Mouse (Mus musculus) adrenal gland, adult 18-20 months (tissue): Measurements from ENCODE around the gene Gm6793. TPM values are rescaled to one million over a fixed set of nuclear protein-coding genes. Genes with fewer than 3 reads are reported as not detected.

Source experiments
- DNase-seq, 2 experiments: peaks; one replicate each; pipeline ENCODE4 v3.0.0; 2021 to 2022; ENCODE audit warnings: low spot score in 2 of 2
- long read RNA-seq, 2 experiments: library from polyadenylated mRNA; stranded (forward); transcript quantifications; one replicate each; pipeline ENCODE4 v2.0.0; 2021
- total RNA-seq, 2 experiments: library from RNA; stranded (reverse); gene quantifications; 1 replicate in 1 of 2; 2 replicates in 1 of 2; pipeline ENCODE4 v1.2.3; 2021

The Gm6793 gene
- under 1 TPM in 1 of 2 experiments, not detected in 1; 0.46 TPM for total RNA-seq
- long read RNA-seq, experiment 1 = 0 reads
- long read RNA-seq, experiment 2 = 0 reads

DNA sequence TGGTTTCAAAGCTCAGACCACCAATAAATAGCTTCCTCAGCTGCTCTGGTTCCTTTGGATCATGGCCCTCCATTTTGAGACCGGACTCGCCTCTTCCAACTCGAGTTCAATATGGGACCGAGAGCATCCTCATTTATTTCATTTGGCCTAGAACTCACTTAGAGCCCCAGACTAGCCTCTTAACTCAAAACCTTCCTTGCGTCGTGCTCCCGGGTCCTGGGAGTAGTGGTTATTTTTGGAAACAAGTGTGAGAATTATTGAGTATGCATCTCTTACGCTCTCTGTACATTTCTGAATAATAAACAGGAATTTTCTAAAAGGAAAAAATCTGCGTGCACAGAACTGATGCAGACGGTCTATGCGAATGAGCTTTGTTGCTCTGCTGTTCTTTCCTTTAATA, at the start of gene Gm6793:
Gene Gm6793 (minus strand): TSS at position 101 of the 400 bp plus-strand sequence.
- DNase-seq = no peak

DNA sequence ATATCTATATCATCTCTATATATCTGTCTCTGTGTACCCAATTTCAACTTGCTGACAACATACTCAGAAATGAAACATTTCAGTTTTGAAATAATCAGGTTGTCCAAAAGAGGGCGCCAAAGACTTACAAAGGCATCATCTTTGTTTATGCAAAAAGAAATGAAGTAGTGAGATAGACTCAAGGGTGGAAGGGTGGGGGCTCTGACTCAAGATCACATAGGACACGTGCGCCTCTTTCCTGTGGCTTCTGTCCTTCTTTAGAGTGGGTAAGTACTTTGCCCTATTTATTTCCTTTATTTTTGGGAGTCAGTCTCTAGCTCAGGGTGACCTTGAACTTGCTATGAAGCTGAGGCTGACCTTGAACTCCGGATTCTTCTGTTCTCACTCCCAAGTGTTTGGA, 46.5 kb upstream of the Gm6793 start:
- peak in 1 of 2 experiments; percentile 3 for DNase-seq

DNA sequence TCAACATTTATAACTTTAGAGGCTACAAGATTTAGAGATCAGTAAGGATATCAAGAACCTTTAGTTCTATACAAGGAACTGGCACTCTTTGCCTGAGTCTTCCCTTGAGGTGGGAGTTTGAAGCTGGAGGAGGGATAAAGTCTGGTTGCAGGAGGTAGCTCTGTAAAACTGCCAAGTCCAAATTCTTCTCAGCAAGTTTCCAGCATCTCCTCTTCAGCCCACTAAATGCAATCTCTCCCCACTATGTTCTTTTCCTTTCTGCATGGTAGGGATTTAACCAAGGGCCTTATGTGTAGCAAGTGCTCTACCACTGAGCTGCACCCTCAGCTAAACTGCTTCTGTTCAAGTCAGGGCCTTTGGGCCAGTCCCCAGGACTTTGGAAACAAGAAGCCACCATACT, 39.6 kb upstream of the Gm6793 start:
- no peak for DNase-seq

DNA sequence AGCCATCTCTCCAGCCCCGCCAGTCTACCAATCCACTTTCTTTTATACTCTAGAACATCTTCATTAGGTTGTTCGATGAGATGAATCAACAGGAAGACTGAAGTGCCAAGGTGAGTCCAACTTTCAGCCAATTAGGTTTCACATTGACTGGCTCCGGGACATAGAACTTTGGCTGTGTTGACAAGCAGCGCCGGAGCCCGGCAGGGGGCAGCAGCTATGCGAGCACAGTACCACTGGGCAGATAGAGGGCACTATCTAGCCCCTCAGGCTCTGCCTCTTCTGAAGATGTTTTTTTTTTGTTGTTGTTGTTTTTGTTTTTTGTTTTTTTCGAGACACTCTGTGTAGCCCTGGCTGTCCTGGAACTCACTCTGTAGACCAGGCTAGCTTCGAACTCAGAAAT, 36.7 kb upstream of the Gm6793 start:
- DNase-seq = no peak

DNA sequence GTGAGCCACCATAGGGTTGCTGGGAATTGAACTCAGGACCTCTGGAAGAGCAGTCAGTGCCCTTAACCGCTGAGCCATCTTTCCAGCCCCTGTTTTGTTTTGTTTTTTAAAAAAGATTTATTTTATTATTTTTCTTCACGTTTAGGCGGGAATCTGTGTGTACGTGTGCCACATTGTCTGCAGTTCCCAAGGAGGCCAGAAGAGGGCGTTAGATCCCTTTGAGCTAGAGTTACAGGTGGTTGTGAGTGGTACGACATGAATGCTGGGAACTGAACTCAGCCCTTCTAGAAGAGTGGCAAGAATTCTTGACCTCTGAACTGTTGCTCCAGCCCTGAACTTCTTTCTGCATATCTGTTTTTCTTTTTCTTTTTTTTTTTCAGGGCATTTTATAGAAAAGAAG, 35.1 kb upstream of the Gm6793 start:
- no peak for DNase-seq

DNA sequence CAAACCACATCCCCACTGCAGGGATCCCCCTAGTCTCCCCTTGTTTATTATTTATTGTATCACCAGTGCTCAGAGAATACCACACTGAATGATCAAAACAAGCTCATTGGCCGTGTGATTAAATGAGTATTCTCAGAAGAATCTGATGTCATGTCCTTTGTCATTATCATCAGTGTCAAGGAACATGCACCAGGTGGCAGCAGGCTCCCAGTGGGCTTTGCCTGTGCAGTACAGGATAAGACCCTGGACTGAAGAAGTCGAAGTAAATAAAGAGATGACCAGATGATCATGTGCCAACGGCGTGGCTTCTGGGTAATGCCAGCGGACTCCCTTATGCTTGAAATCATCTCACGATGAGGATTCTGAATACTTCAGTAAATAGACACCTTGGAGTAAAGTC, 33.5 kb upstream of the Gm6793 start:
- DNase-seq = no peak

DNA sequence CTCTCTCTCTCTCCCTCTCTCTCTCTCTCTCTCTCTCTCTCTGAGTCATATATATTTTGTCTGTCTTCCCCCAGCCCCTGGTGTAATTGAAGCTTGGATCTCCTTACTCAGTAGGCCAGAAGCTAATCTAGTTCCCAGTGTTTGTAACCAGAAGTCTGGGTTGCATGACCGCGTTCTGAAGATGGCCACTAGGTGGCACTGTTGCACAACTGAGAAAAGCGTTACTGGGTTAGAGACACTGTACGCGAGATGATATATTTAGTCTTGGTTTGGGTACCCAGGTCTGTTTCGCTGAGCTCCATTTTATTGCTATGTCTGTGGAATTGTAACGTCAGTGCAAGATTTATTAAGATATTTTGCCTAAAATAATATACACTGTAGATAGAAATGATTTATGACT, 31.1 kb upstream of the Gm6793 start:
- peak; percentile 70 to 76 for DNase-seq

DNA sequence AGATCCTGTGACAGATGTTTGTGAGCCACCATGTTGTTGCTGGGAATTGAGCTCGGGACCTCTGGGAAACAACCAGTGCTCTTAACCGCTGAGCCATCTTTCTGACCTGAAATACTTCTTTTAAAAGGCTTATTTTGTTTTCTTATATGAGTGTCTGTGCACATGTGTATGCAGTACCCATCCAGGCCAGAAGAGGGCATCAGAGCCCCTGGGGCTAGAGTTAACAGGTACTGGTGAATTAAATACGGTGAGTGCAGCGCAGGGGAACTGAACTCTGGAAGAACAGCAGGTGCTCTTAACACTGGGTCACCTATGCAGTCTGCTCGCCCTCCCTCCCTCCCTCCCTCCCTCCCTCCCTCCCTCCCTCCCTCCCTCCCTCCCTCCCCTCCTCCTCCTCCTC, 30.3 kb upstream of the Gm6793 start:
- no peak for DNase-seq

DNA sequence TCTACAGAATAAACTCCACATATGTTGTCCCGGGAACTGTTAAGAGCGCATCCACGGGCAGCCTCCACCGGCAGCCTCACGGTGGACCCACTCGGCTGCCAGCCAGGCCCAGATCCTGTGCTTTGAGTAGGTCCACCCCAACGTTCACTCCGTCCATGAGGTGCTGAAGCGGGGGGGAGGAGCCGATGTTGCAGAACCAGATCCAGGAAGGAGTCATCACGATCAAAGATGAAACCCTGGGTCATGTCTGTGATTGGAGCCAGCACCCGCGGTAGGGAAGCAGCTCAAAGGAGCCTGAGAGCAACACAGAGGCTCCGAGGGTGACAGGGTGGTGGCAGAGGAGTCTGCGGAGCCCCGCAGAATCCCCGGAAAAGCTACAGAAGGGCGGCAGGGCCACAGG, 22.7 kb upstream of the Gm6793 start:
- no peak for DNase-seq

DNA sequence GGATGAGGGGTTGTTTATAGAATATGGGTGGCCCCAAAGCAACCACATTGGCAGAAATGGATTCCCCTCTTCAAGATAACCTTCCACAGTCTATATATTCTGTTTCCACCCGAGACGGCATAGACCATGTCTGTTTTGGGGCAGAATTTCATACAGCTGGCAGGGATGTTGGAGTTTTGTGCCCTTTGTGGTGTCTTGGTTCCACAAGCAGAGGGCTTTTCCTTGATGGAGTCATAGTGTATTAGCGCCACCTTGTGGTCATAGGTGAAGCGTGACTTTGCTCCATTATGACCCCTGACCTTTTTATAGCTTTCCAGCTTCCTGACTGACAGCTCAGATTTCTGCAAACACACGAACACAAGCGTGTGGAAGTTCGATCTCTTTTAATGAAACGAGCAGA, 19.8 kb upstream of the Gm6793 start:
- peak in 1 of 2 experiments; percentile 14 for DNase-seq

DNA sequence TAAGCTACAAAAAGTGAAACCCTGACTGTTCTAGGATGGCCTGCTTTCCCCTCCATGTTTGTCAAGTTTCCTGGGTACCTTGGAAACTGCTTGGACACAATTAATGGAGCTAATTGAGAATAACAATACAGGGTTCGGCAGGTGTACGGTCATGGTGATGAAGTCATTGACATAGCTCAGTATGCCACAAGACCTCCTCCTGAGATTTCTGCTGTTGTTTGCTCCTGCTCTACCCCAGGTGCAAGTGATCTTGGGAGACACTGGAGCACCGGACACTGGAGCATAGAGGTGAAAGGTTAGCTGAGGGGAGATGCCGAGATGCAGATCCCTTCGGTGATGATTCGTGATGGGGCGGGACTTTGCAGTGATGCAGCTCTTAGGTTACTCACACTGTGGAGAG, 18.2 kb upstream of the Gm6793 start:
- DNase-seq = no peak

DNA sequence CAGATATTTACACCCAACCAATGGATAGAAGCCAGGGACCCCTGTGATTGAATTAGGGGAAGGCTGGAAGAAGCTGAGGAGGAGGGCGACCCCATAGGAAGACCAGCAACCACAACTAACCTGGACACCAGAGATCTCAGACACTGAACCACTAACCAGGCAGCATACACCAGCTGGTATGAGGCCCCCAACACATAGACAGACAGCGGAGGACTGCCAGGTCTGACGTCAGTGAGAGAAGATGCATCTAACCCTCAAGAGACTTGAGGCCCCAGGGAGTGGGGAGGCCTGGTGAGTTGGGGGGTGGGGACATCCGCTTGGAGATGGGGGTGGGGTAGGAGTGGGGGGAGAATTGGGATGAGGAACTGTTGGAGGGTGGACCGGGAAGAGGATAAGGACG, 15.8 kb upstream of the Gm6793 start:
- no peak for DNase-seq

DNA sequence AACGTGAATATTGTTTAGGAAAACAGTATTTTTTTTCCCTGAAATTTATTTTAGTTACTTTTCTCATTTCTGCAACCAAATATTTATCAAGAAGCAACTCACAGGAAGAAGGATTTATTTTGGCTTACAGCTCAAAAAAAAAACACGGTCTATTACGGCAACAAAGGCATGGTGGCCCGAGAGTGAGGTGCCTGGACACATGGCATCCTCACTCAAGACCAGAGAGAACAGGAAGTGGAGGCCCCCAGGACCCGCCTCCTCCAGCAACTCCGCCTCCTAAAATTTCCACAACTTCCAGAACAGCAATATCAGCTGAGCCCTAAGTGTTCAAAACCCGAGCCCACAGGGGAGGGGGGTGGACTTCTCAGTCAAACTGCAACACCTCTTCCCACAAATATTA, 14.6 kb upstream of the Gm6793 start:
- DNase-seq = no peak

DNA sequence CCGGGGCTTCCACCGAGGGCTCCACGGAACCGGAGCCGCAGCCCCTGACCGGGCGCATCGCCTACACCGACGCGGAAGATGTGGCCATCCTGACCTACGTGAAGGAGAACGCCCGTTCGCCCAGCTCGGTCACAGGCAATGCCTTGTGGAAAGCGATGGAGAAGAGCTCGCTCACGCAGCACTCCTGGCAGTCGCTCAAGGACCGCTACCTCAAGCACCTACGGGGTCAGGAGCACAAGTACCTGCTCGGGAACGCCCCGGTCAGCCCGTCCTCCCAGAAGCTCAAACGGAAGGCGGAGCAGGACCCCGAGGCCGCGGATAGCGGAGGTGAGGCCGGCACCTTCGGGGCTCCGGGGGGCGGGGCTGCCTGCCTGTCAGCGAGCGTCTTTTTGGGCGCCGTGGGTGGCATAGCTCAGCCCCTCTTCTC, 3.0 kb downstream of the Gm6793 start:
- peak; percentile 51 to 52 for DNase-seq

DNA sequence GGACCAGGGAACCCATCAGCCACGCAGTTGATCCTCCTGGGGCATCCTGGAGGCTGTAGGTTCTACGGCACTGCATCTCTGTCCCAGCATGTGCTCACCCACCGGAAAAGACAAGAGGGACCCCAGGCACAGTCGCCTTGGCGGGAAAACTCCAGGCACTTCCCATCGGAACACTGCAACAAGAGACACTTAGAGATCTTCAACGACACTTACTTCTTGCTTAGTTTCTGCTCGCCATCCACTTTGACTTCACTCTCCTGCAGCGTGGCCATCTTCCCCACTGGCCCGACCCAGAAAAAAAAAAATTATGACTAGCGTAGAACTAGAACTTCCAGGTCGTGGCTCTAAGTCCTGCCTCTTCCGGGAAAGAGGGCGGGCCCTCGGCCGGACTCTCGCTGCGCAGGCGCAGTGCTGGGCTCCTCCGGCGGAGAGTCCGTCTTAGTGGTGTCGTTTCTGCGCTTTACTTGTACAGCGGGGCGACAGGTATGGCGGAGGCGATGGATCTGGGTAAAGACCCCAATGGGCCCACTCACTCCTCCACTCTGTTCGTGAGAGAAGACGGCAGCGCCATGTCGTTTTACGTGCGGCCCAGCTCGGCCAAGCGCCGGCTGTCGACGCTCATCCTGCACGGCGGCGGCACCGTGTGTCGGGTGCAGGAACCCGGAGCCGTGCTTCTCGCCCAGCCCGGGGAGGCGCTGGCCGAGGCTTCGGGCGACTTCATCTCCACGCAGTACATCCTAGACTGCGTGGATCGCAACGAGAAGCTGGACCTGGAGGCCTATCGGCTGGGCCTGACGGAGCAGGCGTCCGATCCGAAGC, 3.6 kb downstream of the Gm6793 start, which contains the start of the genes Kars and Terf2ip:
Gene Kars (minus strand): TSS at position 327 of the 819 bp plus-strand sequence.
Gene Terf2ip (plus strand): TSS at position 402 of the 819 bp plus-strand sequence.
- peak; percentile 88 to 92 for DNase-seq

DNA sequence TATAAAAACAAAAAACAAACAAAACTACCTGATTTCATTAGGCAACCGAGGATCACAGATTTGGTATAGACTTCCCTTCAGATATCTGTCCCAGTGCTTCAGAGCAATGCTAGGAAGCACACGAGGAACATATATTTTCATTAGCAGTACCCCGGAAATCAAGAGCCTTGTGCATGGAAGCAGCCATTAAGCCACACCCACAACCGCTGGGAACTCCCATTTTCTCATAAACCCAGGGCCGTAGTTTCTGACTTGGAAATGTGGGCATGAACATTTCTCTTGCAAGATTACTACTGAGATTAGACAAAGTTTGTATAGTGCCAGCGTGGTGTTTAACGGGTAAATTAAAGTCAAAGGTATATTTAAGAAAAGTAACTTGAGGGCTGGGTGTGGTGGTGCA, 5.3 kb downstream of the Gm6793 start:
- no peak for DNase-seq

DNA sequence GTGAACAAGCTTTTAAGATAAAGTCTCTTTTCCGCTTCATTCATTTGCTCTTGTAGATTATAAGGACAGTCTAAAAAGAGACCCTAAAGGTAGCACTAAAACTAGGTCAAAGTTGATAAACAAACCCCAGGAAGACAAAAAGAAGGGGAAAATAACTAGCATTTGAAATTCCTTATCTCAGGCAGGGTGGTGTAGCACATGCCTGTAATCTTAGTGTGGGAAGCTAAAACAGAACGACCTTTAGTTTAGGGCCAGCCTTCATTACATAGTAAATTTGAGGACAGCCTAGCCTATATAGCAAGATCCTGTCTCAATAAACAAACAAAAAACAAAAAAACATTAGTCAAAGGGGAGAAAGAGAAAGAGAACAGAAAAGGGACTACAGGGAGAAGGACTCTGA, 7.2 kb downstream of the Gm6793 start:
- no peak for DNase-seq

DNA sequence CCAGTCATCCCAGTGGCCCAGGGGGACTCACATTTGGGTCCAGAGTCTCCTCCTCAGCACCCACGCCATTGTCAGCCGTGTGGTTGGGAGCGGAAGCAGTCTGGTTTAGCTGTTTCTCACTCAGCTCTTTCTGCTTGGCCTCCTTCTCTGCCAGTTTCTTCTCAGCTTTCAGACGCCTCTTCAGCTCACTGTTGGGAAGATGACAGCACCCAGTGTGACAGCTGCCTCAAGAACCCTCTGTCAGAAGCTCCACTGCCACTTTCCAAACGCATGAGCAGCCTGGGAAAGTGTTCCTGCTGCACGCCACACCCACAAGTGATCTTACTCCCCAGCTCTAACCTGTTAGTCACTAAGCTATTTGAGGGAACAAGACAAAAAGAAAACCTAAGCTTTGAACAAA, 9.2 kb downstream of the Gm6793 start:
- no peak for DNase-seq

DNA sequence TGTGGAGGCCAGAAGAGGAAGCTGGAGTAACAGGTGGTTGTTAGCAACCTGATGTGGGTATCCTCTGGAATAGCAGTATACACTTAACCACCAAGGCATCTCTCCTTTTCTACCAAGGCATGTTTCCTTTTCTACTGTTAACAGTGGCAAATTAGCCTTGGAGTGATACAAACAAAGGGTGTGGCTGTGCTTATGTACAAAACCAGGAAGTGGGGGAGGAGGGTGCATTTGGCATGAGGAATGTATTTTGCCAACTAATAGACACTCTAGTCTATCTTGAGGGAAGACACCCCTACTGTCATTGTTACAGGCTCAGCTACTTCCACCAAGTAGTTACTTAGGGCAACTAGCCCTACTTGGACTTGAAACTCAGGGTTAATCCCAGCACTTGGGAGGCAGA, 10.1 kb downstream of the Gm6793 start:
- DNase-seq = no peak

DNA sequence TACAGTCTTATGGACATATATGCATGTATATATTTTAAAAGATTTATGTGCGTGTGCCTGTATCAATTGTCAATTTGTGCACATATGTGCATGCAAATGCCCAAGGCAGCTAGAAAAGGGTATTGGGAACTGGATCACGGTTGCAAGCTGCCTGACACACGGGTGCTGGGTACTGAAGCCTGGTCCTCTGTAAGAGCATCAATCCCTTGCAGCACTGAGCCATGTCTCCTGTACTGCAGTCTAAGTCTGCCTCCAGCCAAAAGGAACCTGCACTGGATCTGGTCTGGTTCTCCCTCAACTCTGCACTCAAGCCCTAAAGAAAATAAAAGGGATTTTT, 22.2 kb downstream of the Gm6793 start:
- DNase-seq = no peak

DNA sequence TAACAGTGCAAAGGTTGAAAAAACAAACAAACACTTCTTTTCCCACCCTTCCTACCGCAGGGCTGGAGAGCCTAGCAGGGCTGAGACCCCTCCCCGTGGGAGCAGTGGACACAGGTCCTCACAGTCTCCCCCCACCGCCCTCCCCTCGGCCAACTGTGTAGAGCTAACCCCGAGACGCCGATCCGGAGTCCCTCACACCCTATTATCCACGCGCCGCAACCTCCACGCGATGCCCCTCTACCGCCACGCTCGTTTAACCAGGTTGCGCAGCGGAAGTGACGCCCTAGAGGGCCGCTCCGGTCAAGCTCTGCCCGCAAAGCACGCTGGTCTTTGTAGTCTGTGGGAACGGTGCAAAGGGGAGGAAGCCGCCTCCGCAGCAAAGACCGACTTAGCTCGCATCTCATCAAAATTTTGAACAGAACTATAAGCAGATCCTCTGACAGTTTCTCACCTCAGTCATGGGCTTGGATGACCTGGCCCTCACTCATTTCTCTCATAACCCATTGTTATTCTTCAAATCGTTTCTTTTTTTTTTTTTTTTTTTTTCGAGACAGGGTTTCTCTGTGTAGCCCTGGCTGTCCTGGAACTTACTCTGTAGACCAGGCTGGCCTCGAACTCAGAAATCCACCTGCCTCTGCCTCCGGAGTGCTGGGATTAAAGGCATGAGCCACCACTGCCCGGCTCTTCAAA, 22.7 kb downstream of the Gm6793 start, which contains the start of gene Adat1:
Gene Adat1 (minus strand): TSS at position 290 of the 690 bp plus-strand sequence.
- peak; percentile 72 to 81 for DNase-seq

DNA sequence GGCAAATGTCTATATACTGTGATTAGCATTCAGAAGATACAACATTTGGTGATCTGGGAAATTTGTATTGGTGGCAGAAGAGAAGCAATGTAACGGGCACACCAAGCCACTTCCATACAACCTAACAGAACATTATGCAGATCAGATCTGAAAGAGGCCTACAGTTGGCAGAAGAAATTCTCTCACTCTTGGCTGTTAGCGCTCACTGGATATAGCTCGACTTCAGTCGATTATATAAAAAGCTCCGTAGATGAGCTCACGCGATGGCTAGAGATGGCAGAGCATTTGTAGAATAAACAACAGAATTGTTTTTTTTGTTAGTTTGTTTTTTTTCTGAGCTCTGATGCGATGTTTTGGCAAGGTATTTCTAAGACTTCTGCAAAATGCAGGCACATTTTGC, 23.6 kb downstream of the Gm6793 start:
- no peak for DNase-seq
